In genomic region chr13:46877049-46877448, GRCm38 (mm10) we compare ENCODE assay signal across 14 mouse cellular contexts. TPM values are rescaled to one million over a fixed set of nuclear protein-coding genes. Genes with fewer than 3 reads are reported as not detected.
DNase-seq lines count a peak whose midpoint lies in the region; ATAC-seq lines count a peak whose summit lies in the region.
"Had no signal": no experiment of that assay in that cellular context is flagged by ENCODE, and none has a peak within 500 bp of the region (broad histone marks: within the 10 kb centered on the region; RNA-seq: fewer than 3 reads in every experiment).

No protein-coding gene starts in this region.

- no peaks in the 10 kb centered on the region for H3K27me3 ChIP-seq in heart, embryonic 10.5 days (ENCODE audit: insufficient read depth, poor library complexity, severe bottlenecking)
- H3K27me3 ChIP-seq in heart, embryonic 12.5 days (replicated peaks), result no peaks in the 10 kb centered on the region
- H3K27me3 ChIP-seq in lung, embryonic 16.5 days (ENCODE audit: control insufficient read depth, insufficient read depth, low read depth, low read length), result no peaks in the 10 kb centered on the region
- H3K27me3 ChIP-seq: limb, embryonic 12.5 days; liver, embryonic 13.5 days had no signal

- no peak overlapping the region for H3K4me3 ChIP-seq in heart, embryonic 10.5 days
- H3K4me3 ChIP-seq in brown adipose tissue, adult 24 weeks (ENCODE audit: insufficient read depth, low read depth, low read length), result no peak overlapping the region
- H3K4me3 ChIP-seq in heart, embryonic 12.5 days, result no peak overlapping the region
- H3K4me3 ChIP-seq in lung, embryonic 16.5 days (ENCODE audit: low read length), result no peak overlapping the region
- H3K4me3 ChIP-seq: forebrain, embryonic 10.5 days; limb, embryonic 12.5 days; liver, embryonic 13.5 days had no signal

- no peaks in the 10 kb centered on the region for H3K9me3 ChIP-seq in heart, embryonic 10.5 days
- no peaks in the 10 kb centered on the region for H3K9me3 ChIP-seq in heart, embryonic 12.5 days (replicated peaks)
- no peaks in the 10 kb centered on the region for H3K9me3 ChIP-seq in lung, embryonic 16.5 days (ENCODE audit: control insufficient read depth, low read length)
- H3K9me3 ChIP-seq: forebrain, embryonic 10.5 days; limb, embryonic 12.5 days; liver, embryonic 13.5 days had no signal

- no peak for ATAC-seq in heart, embryonic 12.5 days (ENCODE audit: insufficient number of reproducible peaks, low FRiP score)
- 0 out of 2 replicates have a peak, but pooled peaks have one; percentile 2 for ATAC-seq in lung, embryonic 16.5 days (ENCODE audit: low read depth)
- ATAC-seq: hindbrain, postnatal 0 days had no signal

- peak overlapping the region; percentile 49; the same call in 1 of the 2 replicates for H3K27ac ChIP-seq in heart, embryonic 10.5 days
- peak overlapping the region; percentile 73 for H3K27ac ChIP-seq in brown adipose tissue, adult 24 weeks (replicated peaks; ENCODE audit: low read depth, low read length)
- peak overlapping the region; percentile 39; the same call in 1 of the 2 replicates for H3K27ac ChIP-seq in heart, embryonic 12.5 days (ENCODE audit: poor library complexity, severe bottlenecking)
- H3K27ac ChIP-seq in lung, embryonic 16.5 days (ENCODE audit: low read length), result peak overlapping the region; percentile 84
- H3K27ac ChIP-seq: forebrain, embryonic 10.5 days; hindbrain, postnatal 0 days; limb, embryonic 12.5 days; liver, embryonic 13.5 days had no signal

- H3K4me1 ChIP-seq in heart, embryonic 10.5 days, result peaks cover 32% of the 10 kb centered on the region
- H3K4me1 ChIP-seq in brown adipose tissue, adult 24 weeks (ENCODE audit: control insufficient read depth, insufficient read depth, insufficient read length, low read length), result peaks cover 21% of the 10 kb centered on the region
- peaks cover 49% of the 10 kb centered on the region for H3K4me1 ChIP-seq in heart, embryonic 12.5 days (replicated peaks)
- peaks cover 37% of the 10 kb centered on the region for H3K4me1 ChIP-seq in lung, embryonic 16.5 days (replicated peaks; ENCODE audit: control insufficient read depth, insufficient read depth, low read length)

- 65% methylated on average over 4 of the region's 4 CpGs for WGBS in heart, embryonic 10.5 days
- WGBS in heart, embryonic 12.5 days, result 69% methylated on average over 4 of the region's 4 CpGs
- whole genome bisulfite sequencing in lung, embryonic 16.5 days, result 76% methylated on average over 4 of the region's 4 CpGs

- H3K36me3 ChIP-seq in heart, embryonic 10.5 days, result no peaks in the 10 kb centered on the region
- no peaks in the 10 kb centered on the region for H3K36me3 ChIP-seq in heart, embryonic 12.5 days
- H3K36me3 ChIP-seq in lung, embryonic 16.5 days (ENCODE audit: control insufficient read depth, insufficient read depth, low read length), result no peaks in the 10 kb centered on the region
- H3K36me3 ChIP-seq: forebrain, embryonic 10.5 days; limb, embryonic 12.5 days; liver, embryonic 13.5 days had no signal

- no peak overlapping the region for H3K4me2 ChIP-seq in heart, embryonic 12.5 days
- no peak overlapping the region for H3K4me2 ChIP-seq in lung, embryonic 16.5 days (ENCODE audit: low read depth, low read length)
- H3K4me2 ChIP-seq: limb, embryonic 12.5 days; liver, embryonic 13.5 days had no signal

- DNase-seq in heart, embryonic 10.5 days (ENCODE audit: low spot score), result no peak
- no peak for DNase-seq in heart, postnatal 14 days
- no peak for DNase-seq in cerebellum, adult 18-20 months
- no peak for DNase-seq in adrenal gland, postnatal 25 days
- DNase-seq in cerebellum, postnatal 4 days (ENCODE audit: low spot score in 2 of 2), result no peak
- DNase-seq: cerebellum, postnatal 36 days; liver, embryonic 13.5 days; thymus, adult 18-20 months had no signal

- intact Hi-C loops in heart, postnatal 14 days (cut with DNase I), result no loop called here

- H3K9ac ChIP-seq in heart, embryonic 12.5 days, result no peak overlapping the region
- H3K9ac ChIP-seq in lung, embryonic 16.5 days (ENCODE audit: low read length), result no peak overlapping the region
- H3K9ac ChIP-seq: limb, embryonic 12.5 days; liver, embryonic 13.5 days had no signal

RNA-seq across cellular contexts. Expression of gene Kif13a, which starts 52.6 kb away (rescaled TPM):
- 29.1 and 46.4 TPM in 2 replicates for polyA plus RNA-seq in heart, embryonic 10.5 days (2016; fragmentation: Nextera tagmentation; extraction: Ambion mirVana)
- total RNA-seq in heart, postnatal 14 days (2021), result 100 to 1,000 TPM in 1 of 2 experiments, 10 to 100 TPM in 1; 95.6 to 104 TPM
- polyA plus RNA-seq in brown adipose tissue, adult 24 weeks (2012; ENCODE audit: insufficient read depth, insufficient read length, missing spikeins), result 8.9 and 15.1 TPM in 2 replicates
- polyA plus RNA-seq in heart, embryonic 12.5 days (2016; fragmentation: Nextera tagmentation; extraction: Ambion mirVana), result 51.4 and 56.0 TPM in 2 replicates
- 11.7 and 12.6 TPM in 2 replicates for polyA plus RNA-seq in lung, embryonic 16.5 days (2015; fragmentation: Nextera tagmentation; extraction: Ambion mirVana)
- total RNA-seq in adrenal gland, postnatal 25 days (2021), result 27.4 and 41.8 TPM in 2 replicates
